Mouse (Mus musculus): ENCODE measurements around the gene Podn. TPM values are rescaled to one million over a fixed set of nuclear protein-coding genes. Genes with fewer than 3 reads are reported as not detected.

Gene Podn
- polyA plus RNA-seq, 1 experiment, result 29.8 TPM

GRCm38 (mm10) chr4:107977593-107977992 lies 118.7 kb downstream of the Podn start:
- WGBS, result 79% methylated on average over 4 of the region's 4 CpGs
- DNase-seq, result no peak
- Histone ChIP-seq H3K4me3 (ENCODE audit: insufficient read depth, low read depth, low read length) (no peak overlapping the region), H3K27ac (ENCODE audit: insufficient read depth, low read depth, low read length) (no peak overlapping the region), H3K4me1 (ENCODE audit: control insufficient read depth, insufficient read depth, low read length) (no peaks in the 10 kb centered on the region), H3K36me3 (ENCODE audit: control insufficient read depth, insufficient read depth, low read length) (no peaks in the 10 kb centered on the region), H3K27me3 (replicated peaks; ENCODE audit: control insufficient read depth, insufficient read depth, low read length) (no peaks in the 10 kb centered on the region)
- TF ChIP-seq POLR2A (IDR thresholded peaks at IDR 0.05; ENCODE audit: low read depth, low read length) (no peak), CTCF (conservative IDR thresholded peaks at IDR 0.05; ENCODE audit: insufficient read depth, insufficient read length, low read depth, low read length) (no peak)

- DNase-seq, result no peak
- Histone ChIP-seq H3K4me3 (ENCODE audit: insufficient read depth, low read depth, low read length) (no peak overlapping the region), H3K27me3 (replicated peaks; ENCODE audit: control insufficient read depth, insufficient read depth, low read length) (no peaks in the 10 kb centered on the region), H3K4me1 (ENCODE audit: control insufficient read depth, insufficient read depth, low read length) (no peaks in the 10 kb centered on the region), H3K27ac (ENCODE audit: insufficient read depth, low read depth, low read length) (no peak overlapping the region), H3K36me3 (ENCODE audit: control insufficient read depth, insufficient read depth, low read length) (no peaks in the 10 kb centered on the region)
- WGBS, result 66% methylated on average over 7 of the region's 7 CpGs
- TF ChIP-seq POLR2A (IDR thresholded peaks at IDR 0.05; ENCODE audit: low read depth, low read length) (no peak), CTCF (conservative IDR thresholded peaks at IDR 0.05; ENCODE audit: insufficient read depth, insufficient read length, low read depth, low read length) (no peak)
Observed at GRCm38 (mm10) chr4:107975004-107975403, 121.2 kb downstream of the Podn start.

- WGBS, result 82% methylated on average over 11 of the region's 11 CpGs
- H3K4me3 ChIP-seq (ENCODE audit: insufficient read depth, low read depth, low read length), result no peak overlapping the region
- no peaks in the 10 kb centered on the region for H3K4me1 ChIP-seq (ENCODE audit: control insufficient read depth, insufficient read depth, low read length)
- no peaks in the 10 kb centered on the region for H3K36me3 ChIP-seq (ENCODE audit: control insufficient read depth, insufficient read depth, low read length)
- no peak overlapping the region for H3K27ac ChIP-seq (ENCODE audit: insufficient read depth, low read depth, low read length)
- no peak for DNase-seq
- TF ChIP-seq POLR2A (IDR thresholded peaks at IDR 0.05; ENCODE audit: low read depth, low read length), result no peak
- no peak for TF ChIP-seq CTCF (conservative IDR thresholded peaks at IDR 0.05; ENCODE audit: insufficient read depth, insufficient read length, low read depth, low read length)
- no peaks in the 10 kb centered on the region for H3K27me3 ChIP-seq (replicated peaks; ENCODE audit: control insufficient read depth, insufficient read depth, low read length)
Observed at GRCm38 (mm10) chr4:107974527-107974926, 121.7 kb downstream of the Podn start.

- Histone ChIP-seq H3K36me3 (ENCODE audit: control insufficient read depth, insufficient read depth, low read length) (no peaks in the 10 kb centered on the region), H3K4me3 (ENCODE audit: insufficient read depth, low read depth, low read length) (no peak overlapping the region), H3K27ac (ENCODE audit: insufficient read depth, low read depth, low read length) (no peak overlapping the region), H3K4me1 (ENCODE audit: control insufficient read depth, insufficient read depth, low read length) (no peaks in the 10 kb centered on the region), H3K27me3 (replicated peaks; ENCODE audit: control insufficient read depth, insufficient read depth, low read length) (no peaks in the 10 kb centered on the region)
- no peak for DNase-seq
- TF ChIP-seq CTCF (conservative IDR thresholded peaks at IDR 0.05; ENCODE audit: insufficient read depth, insufficient read length, low read depth, low read length) (no peak), POLR2A (IDR thresholded peaks at IDR 0.05; ENCODE audit: low read depth, low read length) (no peak)
- WGBS, result 93% methylated on average over 1 of the region's 1 CpGs
Observed at GRCm38 (mm10) chr4:107971162-107971561, 125.1 kb downstream of the Podn start.

- Histone ChIP-seq H3K4me1 (ENCODE audit: control insufficient read depth, insufficient read depth, low read length) (no peaks in the 10 kb centered on the region), H3K27ac (ENCODE audit: insufficient read depth, low read depth, low read length) (no peak overlapping the region), H3K4me3 (ENCODE audit: insufficient read depth, low read depth, low read length) (no peak overlapping the region), H3K27me3 (replicated peaks; ENCODE audit: control insufficient read depth, insufficient read depth, low read length) (no peaks in the 10 kb centered on the region), H3K36me3 (ENCODE audit: control insufficient read depth, insufficient read depth, low read length) (no peaks in the 10 kb centered on the region)
- TF ChIP-seq POLR2A (IDR thresholded peaks at IDR 0.05; ENCODE audit: low read depth, low read length) (no peak), CTCF (conservative IDR thresholded peaks at IDR 0.05; ENCODE audit: insufficient read depth, insufficient read length, low read depth, low read length) (no peak)
- no peak for DNase-seq
Observed at GRCm38 (mm10) chr4:107969781-107970180, 126.5 kb downstream of the Podn start.

GRCm38 (mm10) chr4:107967966-107968682 lies 128.1 kb downstream of the Podn start, which contains the start of gene Slc1a7:
Gene Slc1a7 (plus strand): TSS chr4:107968332.
- H3K4me3 ChIP-seq (ENCODE audit: insufficient read depth, low read depth, low read length), result no peak within 1 kb of the TSS
- DNase-seq, result no peak
- no peak within 1 kb of the TSS for H3K27ac ChIP-seq (ENCODE audit: insufficient read depth, low read depth, low read length)
- no peaks in the 10 kb centered on the region for H3K36me3 ChIP-seq (ENCODE audit: control insufficient read depth, insufficient read depth, low read length)
- H3K4me1 ChIP-seq (ENCODE audit: control insufficient read depth, insufficient read depth, low read length), result no peaks in the 10 kb centered on the region
- TF ChIP-seq CTCF (conservative IDR thresholded peaks at IDR 0.05; ENCODE audit: insufficient read depth, insufficient read length, low read depth, low read length), result no peak
- TF ChIP-seq POLR2A (IDR thresholded peaks at IDR 0.05; ENCODE audit: low read depth, low read length), result no peak
- 79% methylated on average over 16 of the region's 16 CpGs for WGBS
- H3K27me3 ChIP-seq (replicated peaks; ENCODE audit: control insufficient read depth, insufficient read depth, low read length), result no peaks in the 10 kb centered on the region

GRCm38 (mm10) chr4:107966416-107967109 lies 129.7 kb downstream of the Podn start:
- WGBS, result 48% methylated on average over 5 of the region's 5 CpGs
- Histone ChIP-seq H3K4me1 (ENCODE audit: control insufficient read depth, insufficient read depth, low read length) (peaks cover 3% of the 10 kb centered on the region; the same call in 1 of the 2 replicates), H3K27me3 (replicated peaks; ENCODE audit: control insufficient read depth, insufficient read depth, low read length) (no peaks in the 10 kb centered on the region), H3K27ac (ENCODE audit: insufficient read depth, low read depth, low read length) (no peak overlapping the region), H3K36me3 (ENCODE audit: control insufficient read depth, insufficient read depth, low read length) (no peaks in the 10 kb centered on the region), H3K4me3 (ENCODE audit: insufficient read depth, low read depth, low read length) (no peak overlapping the region)
- TF ChIP-seq POLR2A (IDR thresholded peaks at IDR 0.05; ENCODE audit: low read depth, low read length) (no peak), CTCF (conservative IDR thresholded peaks at IDR 0.05; ENCODE audit: insufficient read depth, insufficient read length, low read depth, low read length) (no peak)
- DNase-seq, result no peak

Other genes with a start within 250 kb of the Podn start
- 43.9 and 68.8 TPM in 2 replicates for gene Magoh, start 216.7 kb downstream of the Podn start, polyA plus RNA-seq (2012; rRNA removed)
- gene 0610037L13Rik, start 206.6 kb downstream of the Podn start, polyA plus RNA-seq (2012; rRNA removed), result 36.4 and 45.9 TPM in 2 replicates
- 169 and 173 TPM in 2 replicates for gene Cpt2, start 172.8 kb downstream of the Podn start, polyA plus RNA-seq (2012; rRNA removed)
- 0.03 and 0.16 TPM in 2 replicates for gene Slc1a7, start 128.1 kb downstream of the Podn start, polyA plus RNA-seq (2012; rRNA removed)
- gene Scp2, start 48.6 kb upstream of the Podn start, polyA plus RNA-seq (2012; rRNA removed), result 532 and 670 TPM in 2 replicates
- 220 and 261 TPM in 2 replicates for gene Echdc2, start 69.0 kb upstream of the Podn start, polyA plus RNA-seq (2012; rRNA removed)
- 0.11 and 0.19 TPM in 2 replicates for gene Zyg11a, start 121.6 kb upstream of the Podn start, polyA plus RNA-seq (2012; rRNA removed)
- gene Zyg11b, start 204.7 kb upstream of the Podn start, polyA plus RNA-seq (2012; rRNA removed), result 8.7 and 9.5 TPM in 2 replicates
- gene Coa7, start 231.7 kb upstream of the Podn start, polyA plus RNA-seq (2012; rRNA removed), result 15.7 and 21.2 TPM in 2 replicates